Mouse (Mus musculus): ENCODE measurements around the gene Eea1. TPM values are rescaled to one million over a fixed set of nuclear protein-coding genes. Genes with fewer than 3 reads are reported as not detected.

The Eea1 gene
- polyA plus RNA-seq, 1 experiment from 2014 or later = 15.9 TPM

- Histone ChIP-seq H3K36me3 (no peaks in the 10 kb centered on the region), H3K4me3 (no peak overlapping the region), H3K27me3 (replicated peaks) (no peaks in the 10 kb centered on the region), H3K4me2 (replicated peaks) (no peak overlapping the region), H3K4me1 (no peaks in the 10 kb centered on the region), H3K9me3 (no peaks in the 10 kb centered on the region), H3K27ac (no peak overlapping the region), H3K9ac (no peak overlapping the region)
- 87% methylated on average over 2 of the region's 2 CpGs for WGBS
- no peak for ATAC-seq (ENCODE audit: low FRiP score, low read depth)
Observed at GRCm38 (mm10) chr10:95956629-95957028, 16.2 kb downstream of the Eea1 start.

- no peaks in the 10 kb centered on the region for H3K4me1 ChIP-seq
- H3K27ac ChIP-seq = no peak overlapping the region
- no peak overlapping the region for H3K4me3 ChIP-seq
- no peaks in the 10 kb centered on the region for H3K9me3 ChIP-seq
- WGBS = 59% methylated on average over 1 of the region's 1 CpGs
- H3K27me3 ChIP-seq (replicated peaks) = no peaks in the 10 kb centered on the region
- no peak for ATAC-seq (ENCODE audit: low FRiP score, low read depth)
- no peaks in the 10 kb centered on the region for H3K36me3 ChIP-seq
- H3K9ac ChIP-seq = no peak overlapping the region
- H3K4me2 ChIP-seq (replicated peaks) = no peak overlapping the region
Observed at GRCm38 (mm10) chr10:95957574-95957973, 17.1 kb downstream of the Eea1 start.

GRCm38 (mm10) chr10:95964679-95965078 is 24.2 kb downstream of the Eea1 start:
- no peaks in the 10 kb centered on the region for H3K9me3 ChIP-seq
- no peaks in the 10 kb centered on the region for H3K4me1 ChIP-seq
- 100% methylated on average over 1 of the region's 1 CpGs for WGBS
- no peaks in the 10 kb centered on the region for H3K36me3 ChIP-seq
- no peak for ATAC-seq (ENCODE audit: low FRiP score, low read depth)
- no peak overlapping the region for H3K9ac ChIP-seq
- H3K4me2 ChIP-seq (replicated peaks) = no peak overlapping the region
- H3K4me3 ChIP-seq = no peak overlapping the region
- H3K27ac ChIP-seq = no peak overlapping the region
- no peaks in the 10 kb centered on the region for H3K27me3 ChIP-seq (replicated peaks)

GRCm38 (mm10) chr10:95969694-95970093 is 29.2 kb downstream of the Eea1 start:
- H3K27me3 ChIP-seq (replicated peaks) = no peaks in the 10 kb centered on the region
- H3K9me3 ChIP-seq = no peaks in the 10 kb centered on the region
- H3K36me3 ChIP-seq = no peaks in the 10 kb centered on the region
- no peak overlapping the region for H3K4me2 ChIP-seq (replicated peaks)
- H3K4me3 ChIP-seq = no peak overlapping the region
- H3K27ac ChIP-seq = no peak overlapping the region
- WGBS = 97% methylated on average over 1 of the region's 1 CpGs
- ATAC-seq (ENCODE audit: low FRiP score, low read depth) = no peak
- H3K4me1 ChIP-seq = no peaks in the 10 kb centered on the region
- H3K9ac ChIP-seq = no peak overlapping the region

- Histone ChIP-seq H3K4me3 (no peak overlapping the region), H3K27me3 (replicated peaks) (no peaks in the 10 kb centered on the region), H3K4me2 (replicated peaks) (no peak overlapping the region), H3K9me3 (no peaks in the 10 kb centered on the region), H3K4me1 (no peaks in the 10 kb centered on the region), H3K27ac (no peak overlapping the region), H3K36me3 (no peaks in the 10 kb centered on the region), H3K9ac (no peak overlapping the region)
- WGBS = 87% methylated on average over 3 of the region's 3 CpGs
- no peak for ATAC-seq (ENCODE audit: low FRiP score, low read depth)
Observed at GRCm38 (mm10) chr10:95970744-95971212, 30.3 kb downstream of the Eea1 start.

GRCm38 (mm10) chr10:95971341-95971740 is 30.9 kb downstream of the Eea1 start:
- Histone ChIP-seq H3K36me3 (no peaks in the 10 kb centered on the region), H3K9me3 (no peaks in the 10 kb centered on the region), H3K27ac (no peak overlapping the region), H3K4me2 (replicated peaks) (no peak overlapping the region), H3K4me1 (no peaks in the 10 kb centered on the region), H3K4me3 (no peak overlapping the region), H3K9ac (no peak overlapping the region), H3K27me3 (replicated peaks) (no peaks in the 10 kb centered on the region)
- 92% methylated on average over 4 of the region's 4 CpGs for WGBS
- ATAC-seq (ENCODE audit: low FRiP score, low read depth) = no peak

- H3K36me3 ChIP-seq = no peaks in the 10 kb centered on the region
- no peaks in the 10 kb centered on the region for H3K9me3 ChIP-seq
- H3K9ac ChIP-seq = no peak overlapping the region
- ATAC-seq (ENCODE audit: low FRiP score, low read depth) = no peak
- H3K4me1 ChIP-seq = no peaks in the 10 kb centered on the region
- H3K27ac ChIP-seq = no peak overlapping the region
- H3K4me3 ChIP-seq = no peak overlapping the region
- WGBS = 88% methylated on average over 3 of the region's 3 CpGs
- H3K27me3 ChIP-seq (replicated peaks) = no peaks in the 10 kb centered on the region
- no peak overlapping the region for H3K4me2 ChIP-seq (replicated peaks)
Observed at GRCm38 (mm10) chr10:95971942-95972341, 31.5 kb downstream of the Eea1 start.

- no peak for ATAC-seq (ENCODE audit: low FRiP score, low read depth)
- Histone ChIP-seq H3K4me3 (no peak overlapping the region), H3K4me2 (replicated peaks) (no peak overlapping the region), H3K36me3 (no peaks in the 10 kb centered on the region), H3K4me1 (no peaks in the 10 kb centered on the region), H3K9me3 (no peaks in the 10 kb centered on the region), H3K27ac (no peak overlapping the region), H3K27me3 (replicated peaks) (no peaks in the 10 kb centered on the region), H3K9ac (no peak overlapping the region)
- WGBS = 93% methylated on average over 3 of the region's 3 CpGs
Observed at GRCm38 (mm10) chr10:95974462-95974861, 34.0 kb downstream of the Eea1 start.

GRCm38 (mm10) chr10:95976798-95977197 is 36.3 kb downstream of the Eea1 start:
- no peak for ATAC-seq (ENCODE audit: low FRiP score, low read depth)

GRCm38 (mm10) chr10:95989731-95990130 is 49.3 kb downstream of the Eea1 start:
- Histone ChIP-seq H3K4me3 (no peak overlapping the region), H3K4me1 (no peaks in the 10 kb centered on the region), H3K9ac (no peak overlapping the region), H3K27ac (no peak overlapping the region), H3K9me3 (no peaks in the 10 kb centered on the region), H3K27me3 (replicated peaks) (no peaks in the 10 kb centered on the region), H3K36me3 (no peaks in the 10 kb centered on the region), H3K4me2 (replicated peaks) (no peak overlapping the region)
- WGBS = 90% methylated on average over 1 of the region's 1 CpGs
- no peak for ATAC-seq (ENCODE audit: low FRiP score, low read depth)

More at GRCm38 (mm10) chr10:95976798-95977197, 36.3 kb downstream of the Eea1 start:
- Histone ChIP-seq H3K9me3 (no peaks in the 10 kb centered on the region), H3K4me1 (no peaks in the 10 kb centered on the region), H3K4me2 (replicated peaks) (no peak overlapping the region), H3K4me3 (no peak overlapping the region), H3K36me3 (no peaks in the 10 kb centered on the region), H3K9ac (no peak overlapping the region), H3K27ac (no peak overlapping the region), H3K27me3 (replicated peaks) (no peaks in the 10 kb centered on the region)
- WGBS = 90% methylated on average over 2 of the region's 2 CpGs

GRCm38 (mm10) chr10:95991176-95991575 is 50.7 kb downstream of the Eea1 start:
- Histone ChIP-seq H3K4me1 (no peaks in the 10 kb centered on the region), H3K27me3 (replicated peaks) (no peaks in the 10 kb centered on the region), H3K4me2 (replicated peaks) (no peak overlapping the region), H3K27ac (no peak overlapping the region), H3K9ac (no peak overlapping the region), H3K36me3 (no peaks in the 10 kb centered on the region), H3K9me3 (no peaks in the 10 kb centered on the region), H3K4me3 (no peak overlapping the region)
- ATAC-seq (ENCODE audit: low FRiP score, low read depth) = no peak
- WGBS = 80% methylated on average over 1 of the region's 1 CpGs

GRCm38 (mm10) chr10:96000904-96001303 is 60.5 kb downstream of the Eea1 start:
- Histone ChIP-seq H3K27ac (no peak overlapping the region), H3K9ac (no peak overlapping the region), H3K27me3 (replicated peaks) (no peaks in the 10 kb centered on the region), H3K4me1 (no peaks in the 10 kb centered on the region), H3K36me3 (no peaks in the 10 kb centered on the region; the same call in 1 of the 2 replicates), H3K4me2 (replicated peaks) (no peak overlapping the region), H3K9me3 (no peaks in the 10 kb centered on the region), H3K4me3 (no peak overlapping the region)
- 76% methylated on average over 5 of the region's 5 CpGs for WGBS
- ATAC-seq (ENCODE audit: low FRiP score, low read depth) = no peak

- peaks cover 17% of the 10 kb centered on the region for H3K36me3 ChIP-seq
- no peak for ATAC-seq (ENCODE audit: low FRiP score, low read depth)
Observed at GRCm38 (mm10) chr10:96015738-96016137, 75.3 kb downstream of the Eea1 start.

More at GRCm38 (mm10) chr10:96015738-96016137, 75.3 kb downstream of the Eea1 start:
- no peaks in the 10 kb centered on the region for H3K27me3 ChIP-seq (replicated peaks)
- no peak overlapping the region for H3K4me3 ChIP-seq
- no peaks in the 10 kb centered on the region for H3K4me1 ChIP-seq
- H3K4me2 ChIP-seq (replicated peaks) = no peak overlapping the region
- H3K9me3 ChIP-seq = no peaks in the 10 kb centered on the region
- no peak overlapping the region for H3K27ac ChIP-seq
- no peak overlapping the region for H3K9ac ChIP-seq

Measured in neural tube, embryonic 12.5 days (tissue).